8 mouse cellular contexts compared by ENCODE assay signal in the genomic region with DNA sequence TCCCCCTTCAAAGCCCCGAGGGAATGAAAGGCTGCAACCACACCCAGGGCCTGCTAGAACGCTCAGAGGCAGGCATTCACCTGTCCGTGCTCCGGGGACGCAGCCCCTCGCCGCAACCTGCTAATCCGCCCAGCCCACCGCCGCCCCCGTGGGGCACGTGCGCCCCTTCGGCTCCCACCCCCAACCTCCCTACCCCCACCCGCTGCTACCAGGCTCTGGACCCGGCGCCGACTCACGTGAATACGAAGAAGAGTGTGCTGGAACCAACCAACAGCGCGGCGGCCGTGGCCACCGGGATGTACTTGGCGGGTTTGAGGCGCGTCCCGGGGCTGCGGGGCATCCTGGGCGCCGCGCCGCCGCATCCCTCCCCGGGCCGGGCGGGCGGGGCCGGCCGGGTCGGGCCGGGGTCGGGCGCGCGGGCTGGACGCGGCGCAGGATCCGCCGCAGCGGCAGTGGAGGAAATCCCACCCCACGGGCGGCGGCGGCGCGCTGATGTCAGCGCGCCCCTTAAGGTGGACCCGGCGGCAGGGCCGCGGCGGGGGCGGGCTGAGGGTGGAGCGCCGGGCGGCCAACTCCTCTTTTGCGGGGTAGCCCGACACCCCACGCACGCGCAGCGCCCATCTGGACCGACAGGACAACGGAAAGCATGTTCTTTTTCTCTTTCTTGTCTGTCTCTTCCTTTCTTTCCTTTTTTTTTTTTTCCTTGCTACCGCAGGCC. TPM values are rescaled to one million over a fixed set of nuclear protein-coding genes. Genes with fewer than 3 reads are reported as not detected.
DNase-seq lines count a peak whose midpoint lies in the region; ATAC-seq and TF ChIP-seq lines count a peak whose summit lies in the region.

A gene (minus strand): TSS at position 466 of the 718 bp plus-strand sequence.

- H3K9ac ChIP-seq in forebrain, embryonic 11.5 days (ENCODE audit: low read length), result peak within 1 kb of the TSS; percentile 91
- peak within 1 kb of the TSS; percentile 90 for H3K9ac ChIP-seq in heart, postnatal 0 days (replicated peaks; ENCODE audit: low read depth, low read length)
- peak within 1 kb of the TSS; percentile 58 for H3K9ac ChIP-seq in liver, embryonic 16.5 days (ENCODE audit: low read depth, low read length)
- peak within 1 kb of the TSS; percentile 86 for H3K9ac ChIP-seq in neural tube, embryonic 12.5 days

- TF ChIP-seq EP300 in heart, postnatal 0 days (IDR thresholded peaks at IDR 0.05; ENCODE audit: low read depth), result no peak

- WGBS in bone marrow, adult 2 months, result under 1% methylated on average over 78 of the region's 79 CpGs
- under 1% methylated on average over 77 of the region's 79 CpGs for WGBS in forebrain, embryonic 11.5 days
- WGBS in heart, postnatal 0 days, result under 1% methylated on average over 76 of the region's 79 CpGs
- under 1% methylated on average over 73 of the region's 79 CpGs for WGBS in liver, embryonic 16.5 days (ENCODE audit: insufficient replicate concordance)
- WGBS in neural tube, embryonic 12.5 days, result under 1% methylated on average over 79 of the region's 79 CpGs

- no peak within 1 kb of the TSS; the same call in 1 of the 2 replicates for H3K27ac ChIP-seq in bone marrow, adult 2 months (ENCODE audit: control insufficient read depth, insufficient read depth, low read depth, low read length, poor library complexity)
- H3K27ac ChIP-seq in forebrain, embryonic 11.5 days (ENCODE audit: low read depth, low read length), result peak within 1 kb of the TSS; percentile 83
- H3K27ac ChIP-seq in heart, postnatal 0 days (ENCODE audit: low read depth), result peak within 1 kb of the TSS; percentile 90
- 0 out of 2 replicates have a peak within 1 kb of the TSS, but pooled peaks have one; percentile 45 for H3K27ac ChIP-seq in liver, embryonic 16.5 days (ENCODE audit: low read length)
- peak within 1 kb of the TSS; percentile 77; the same call in 1 of the 2 replicates for H3K27ac ChIP-seq in neural tube, embryonic 12.5 days

- DNase-seq in CD4-positive, CD25-positive, alpha-beta regulatory T cell, adult 2 months (ENCODE audit: low read depth, low spot score), result peak; percentile 70
- peak; percentile 82 for DNase-seq in forebrain, embryonic 11.5 days (ENCODE audit: low spot score)
- peak; percentile 63 for DNase-seq in heart, postnatal 0 days (ENCODE audit: low spot score)
- peak; percentile 74 to 90 for DNase-seq in kidney, postnatal 36 days
- peak; percentile 86 for DNase-seq in testis, postnatal 10 days (ENCODE audit: low spot score)

- no peak for TF ChIP-seq POLR2A in bone marrow, adult 2 months (IDR thresholded peaks at IDR 0.05; ENCODE audit: borderline replicate concordance, control insufficient read depth, low read depth, low read length)

- H3K4me1 ChIP-seq in bone marrow, adult 2 months (ENCODE audit: control insufficient read depth, insufficient read depth, low read length), result peaks cover 1% of the 10 kb centered on the region; the same call in 1 of the 2 replicates
- H3K4me1 ChIP-seq in forebrain, embryonic 11.5 days (replicated peaks; ENCODE audit: control insufficient read depth, insufficient read depth, low read length), result peaks cover 7% of the 10 kb centered on the region
- peaks cover 44% of the 10 kb centered on the region for H3K4me1 ChIP-seq in heart, postnatal 0 days (ENCODE audit: control insufficient read depth, insufficient read depth)
- peaks cover 7% of the 10 kb centered on the region for H3K4me1 ChIP-seq in liver, embryonic 16.5 days (ENCODE audit: control insufficient read depth, low read depth, low read length)
- peaks cover 30% of the 10 kb centered on the region for H3K4me1 ChIP-seq in neural tube, embryonic 12.5 days

- H3K9me3 ChIP-seq in forebrain, embryonic 11.5 days (ENCODE audit: control insufficient read depth, low read length), result no peaks in the 10 kb centered on the region
- no peaks in the 10 kb centered on the region for H3K9me3 ChIP-seq in heart, postnatal 0 days (replicated peaks; ENCODE audit: control insufficient read depth, low read length)
- H3K9me3 ChIP-seq in liver, embryonic 16.5 days (replicated peaks; ENCODE audit: control insufficient read depth, low read length), result no peaks in the 10 kb centered on the region
- no peaks in the 10 kb centered on the region for H3K9me3 ChIP-seq in neural tube, embryonic 12.5 days

- H3K4me3 ChIP-seq in bone marrow, adult 2 months (replicated peaks; ENCODE audit: control insufficient read depth, low read depth, low read length), result peak within 1 kb of the TSS; percentile 66
- H3K4me3 ChIP-seq in forebrain, embryonic 11.5 days (ENCODE audit: low read depth, low read length), result peak within 1 kb of the TSS; percentile 87
- peak within 1 kb of the TSS; percentile 89 for H3K4me3 ChIP-seq in heart, postnatal 0 days (ENCODE audit: low read depth, low read length)
- H3K4me3 ChIP-seq in liver, embryonic 16.5 days (ENCODE audit: low read depth, low read length), result peak within 1 kb of the TSS; percentile 68
- peak within 1 kb of the TSS; percentile 86 for H3K4me3 ChIP-seq in neural tube, embryonic 12.5 days

- no peak for TF ChIP-seq CTCF in bone marrow, adult 2 months (IDR thresholded peaks at IDR 0.05; ENCODE audit: control insufficient read depth, insufficient read depth, low read length)
- TF ChIP-seq CTCF in heart, postnatal 0 days (IDR thresholded peaks at IDR 0.05; ENCODE audit: low read depth), result no peak

- H3K27me3 ChIP-seq in forebrain, embryonic 11.5 days (ENCODE audit: control insufficient read depth, insufficient read depth, low read length), result no peaks in the 10 kb centered on the region
- H3K27me3 ChIP-seq in heart, postnatal 0 days (ENCODE audit: control insufficient read depth, insufficient read depth, low read length), result no peaks in the 10 kb centered on the region
- peaks cover 25% of the 10 kb centered on the region for H3K27me3 ChIP-seq in liver, embryonic 16.5 days (ENCODE audit: control insufficient read depth, insufficient read depth, low read depth, low read length)
- no peaks in the 10 kb centered on the region for H3K27me3 ChIP-seq in neural tube, embryonic 12.5 days (replicated peaks)

- ATAC-seq in forebrain, embryonic 11.5 days (replicated peaks; ENCODE audit: low FRiP score), result peak; percentile 73
- ATAC-seq in heart, postnatal 0 days (ENCODE audit: insufficient read depth, low read depth), result peak; percentile 82
- peak; percentile 67 for ATAC-seq in liver, embryonic 16.5 days (ENCODE audit: low read depth)
- peak; percentile 77 for ATAC-seq in neural tube, embryonic 12.5 days (ENCODE audit: low FRiP score, low read depth)

- H3K36me3 ChIP-seq in forebrain, embryonic 11.5 days (ENCODE audit: control insufficient read depth, insufficient read depth, low read length), result peaks cover 9% of the 10 kb centered on the region
- peaks cover 20% of the 10 kb centered on the region for H3K36me3 ChIP-seq in heart, postnatal 0 days (replicated peaks; ENCODE audit: control insufficient read depth, insufficient read depth, low read length)
- H3K36me3 ChIP-seq in liver, embryonic 16.5 days (ENCODE audit: control insufficient read depth, insufficient read depth), result peaks cover 12% of the 10 kb centered on the region; the same call in 1 of the 2 replicates
- H3K36me3 ChIP-seq in neural tube, embryonic 12.5 days, result peaks cover 18% of the 10 kb centered on the region

- peak within 1 kb of the TSS; percentile 80 for H3K4me2 ChIP-seq in forebrain, embryonic 11.5 days (ENCODE audit: low read depth, low read length, severe bottlenecking)
- H3K4me2 ChIP-seq in heart, postnatal 0 days (ENCODE audit: low read depth, low read length), result peak within 1 kb of the TSS; percentile 93
- peak within 1 kb of the TSS; percentile 70 for H3K4me2 ChIP-seq in liver, embryonic 16.5 days (ENCODE audit: low read depth, low read length)
- H3K4me2 ChIP-seq in neural tube, embryonic 12.5 days (replicated peaks), result peak within 1 kb of the TSS; percentile 93

RNA-seq across cellular contexts. Expression of the gene that starts here (rescaled TPM):
- 3.6 and 11.7 TPM in 2 replicates for polyA plus RNA-seq in bone marrow, adult 2 months (2011; ENCODE audit: insufficient read depth, insufficient read length, low replicate concordance, missing spikeins)
- polyA plus RNA-seq in forebrain, embryonic 11.5 days (2014; fragmentation: Nextera tagmentation; extraction: Ambion mirVana), result 15.8 and 18.6 TPM in 2 replicates
- 27.7 and 47.0 TPM in 2 replicates for total RNA-seq in heart, postnatal 0 days (2014; rRNA removed; ENCODE audit: low replicate concordance)
- 15.4 and 16.4 TPM in 2 replicates for polyA plus RNA-seq in heart, postnatal 0 days (2015; fragmentation: Nextera tagmentation; extraction: Ambion mirVana)
- polyA plus RNA-seq in liver, embryonic 16.5 days (2015; fragmentation: Nextera tagmentation; extraction: Ambion mirVana), result 0.63 and 0.79 TPM in 2 replicates
- 16.7 and 17.7 TPM in 2 replicates for polyA plus RNA-seq in neural tube, embryonic 12.5 days (2016; fragmentation: Nextera tagmentation; extraction: Ambion mirVana)

Comparison
In these comparisons a context has a peak if more than half of its experiments do, and no peak if none do; other contexts are left out.
1. Peak in ATAC-seq, H3K4me3 ChIP-seq, H3K27ac ChIP-seq, H3K9ac ChIP-seq and H3K4me2 ChIP-seq in liver, embryonic 16.5 days; RNA of the gene not detected or under 1 TPM.